Mouse (Mus musculus): ENCODE measurements around the gene Ugt1a8. TPM values are rescaled to one million over a fixed set of nuclear protein-coding genes. Genes with fewer than 3 reads are reported as not detected.

The Ugt1a8 gene
- polyA plus RNA-seq, 1 experiment from 2014 or later: not detected

DNA sequence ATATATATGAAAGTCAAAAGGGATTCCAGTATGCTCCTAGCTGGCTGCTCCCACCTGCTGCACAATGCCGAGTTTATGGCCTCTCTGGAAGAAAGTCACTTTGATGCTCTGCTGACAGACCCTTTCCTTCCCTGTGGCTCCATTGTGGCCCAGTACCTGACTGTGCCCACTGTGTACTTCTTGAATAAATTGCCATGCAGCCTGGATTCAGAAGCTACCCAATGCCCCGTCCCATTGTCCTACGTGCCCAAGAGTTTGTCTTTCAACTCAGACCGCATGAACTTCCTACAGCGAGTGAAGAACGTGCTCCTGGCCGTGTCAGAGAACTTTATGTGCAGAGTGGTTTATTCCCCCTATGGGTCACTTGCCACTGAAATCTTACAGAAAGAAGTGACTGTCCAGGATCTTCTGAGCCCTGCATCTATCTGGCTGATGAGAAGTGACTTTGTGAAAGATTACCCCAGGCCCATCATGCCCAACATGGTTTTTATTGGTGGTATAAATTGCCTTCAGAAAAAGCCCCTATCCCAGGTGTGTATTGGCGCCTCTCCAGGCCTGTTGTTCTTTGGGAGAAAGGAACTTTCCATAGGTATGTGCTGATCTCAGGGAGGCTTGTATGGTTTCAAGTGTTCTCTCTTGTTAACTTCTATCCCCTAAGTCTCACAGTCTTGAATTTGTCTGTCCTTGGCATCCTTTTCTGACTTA lies 124.9 kb downstream of the Ugt1a8 start:
- Histone ChIP-seq H3K4me1 (ENCODE audit: control insufficient read depth in 2 of 2, insufficient read depth in 2 of 2, low read length in 2 of 2) (no peaks in the 10 kb centered on the region), H3K9ac (ENCODE audit: low read length) (no peak overlapping the region), H3K36me3 (ENCODE audit: control insufficient read depth, insufficient read depth, low read length) (no peaks in the 10 kb centered on the region), H3K4me3 (ENCODE audit: control insufficient read depth in 1 of 2, insufficient read depth in 1 of 2, low read depth in 1 of 2, low read length in 2 of 2) (no peak overlapping the region), H3K9me3 (ENCODE audit: control insufficient read depth, low read length) (peaks cover 47% of the 10 kb centered on the region), H3K4me2 (ENCODE audit: low read length) (no peak overlapping the region), H3K27me3 (ENCODE audit: control insufficient read depth, insufficient read depth, low read length) (no peaks in the 10 kb centered on the region), H3K27ac (replicated peaks in 1 of 2; ENCODE audit: control insufficient read depth in 1 of 2, insufficient read depth in 1 of 2, low read depth in 2 of 2, low read length in 2 of 2) (no peak overlapping the region)
- 56% methylated on average over 8 of the region's 8 CpGs for WGBS
- peak; percentile 13; the same call in 1 of the 2 replicates for ATAC-seq (ENCODE audit: insufficient number of reproducible peaks, insufficient read depth, low FRiP score, low read depth)

- H3K9ac ChIP-seq (ENCODE audit: low read length): no peak overlapping the region
- H3K4me3 ChIP-seq (ENCODE audit: control insufficient read depth in 1 of 2, insufficient read depth in 1 of 2, low read depth in 1 of 2, low read length in 2 of 2): no peak overlapping the region
- H3K27me3 ChIP-seq (ENCODE audit: control insufficient read depth, insufficient read depth, low read length): no peaks in the 10 kb centered on the region
- 68% methylated on average over 1 of the region's 1 CpGs for WGBS
- no peak for ATAC-seq (ENCODE audit: insufficient number of reproducible peaks, insufficient read depth, low FRiP score, low read depth)
- no peak overlapping the region for H3K27ac ChIP-seq (replicated peaks in 1 of 2; ENCODE audit: control insufficient read depth in 1 of 2, insufficient read depth in 1 of 2, low read depth in 2 of 2, low read length in 2 of 2)
- no peaks in the 10 kb centered on the region for H3K4me1 ChIP-seq (ENCODE audit: control insufficient read depth in 2 of 2, insufficient read depth in 2 of 2, low read length in 2 of 2)
- peaks cover 47% of the 10 kb centered on the region for H3K9me3 ChIP-seq (ENCODE audit: control insufficient read depth, low read length)
- H3K36me3 ChIP-seq (ENCODE audit: control insufficient read depth, insufficient read depth, low read length): no peaks in the 10 kb centered on the region
- no peak overlapping the region for H3K4me2 ChIP-seq (ENCODE audit: low read length)
These were observed 125.4 kb downstream of the Ugt1a8 start for GRCm38 (mm10) chr1:88213061-88213460.

GRCm38 (mm10) chr1:88213766-88214461 lies 126.3 kb downstream of the Ugt1a8 start:
- H3K27ac ChIP-seq (replicated peaks in 1 of 2; ENCODE audit: control insufficient read depth in 1 of 2, insufficient read depth in 1 of 2, low read depth in 2 of 2, low read length in 2 of 2): no peak overlapping the region
- 0 out of 2 replicates have a peak, but pooled peaks have one; percentile 5 for ATAC-seq (ENCODE audit: insufficient number of reproducible peaks, insufficient read depth, low FRiP score, low read depth)
- H3K9ac ChIP-seq (ENCODE audit: low read length): no peak overlapping the region
- no peaks in the 10 kb centered on the region for H3K4me1 ChIP-seq (ENCODE audit: control insufficient read depth in 2 of 2, insufficient read depth in 2 of 2, low read length in 2 of 2)
- H3K27me3 ChIP-seq (ENCODE audit: control insufficient read depth, insufficient read depth, low read length): no peaks in the 10 kb centered on the region
- no peak overlapping the region for H3K4me3 ChIP-seq (ENCODE audit: control insufficient read depth in 1 of 2, insufficient read depth in 1 of 2, low read depth in 1 of 2, low read length in 2 of 2)
- H3K36me3 ChIP-seq (ENCODE audit: control insufficient read depth, insufficient read depth, low read length): no peaks in the 10 kb centered on the region
- H3K4me2 ChIP-seq (ENCODE audit: low read length): no peak overlapping the region
- H3K9me3 ChIP-seq (ENCODE audit: control insufficient read depth, low read length): peaks cover 47% of the 10 kb centered on the region
- 67% methylated on average over 2 of the region's 2 CpGs for WGBS

- Histone ChIP-seq H3K9me3 (ENCODE audit: control insufficient read depth, low read length) (peaks cover 47% of the 10 kb centered on the region), H3K27ac (replicated peaks in 1 of 2; ENCODE audit: control insufficient read depth in 1 of 2, insufficient read depth in 1 of 2, low read depth in 2 of 2, low read length in 2 of 2) (no peak overlapping the region), H3K36me3 (ENCODE audit: control insufficient read depth, insufficient read depth, low read length) (no peaks in the 10 kb centered on the region), H3K4me1 (ENCODE audit: control insufficient read depth in 2 of 2, insufficient read depth in 2 of 2, low read length in 2 of 2) (no peaks in the 10 kb centered on the region), H3K4me2 (ENCODE audit: low read length) (no peak overlapping the region), H3K9ac (ENCODE audit: low read length) (no peak overlapping the region), H3K27me3 (ENCODE audit: control insufficient read depth, insufficient read depth, low read length) (no peaks in the 10 kb centered on the region), H3K4me3 (ENCODE audit: control insufficient read depth in 1 of 2, insufficient read depth in 1 of 2, low read depth in 1 of 2, low read length in 2 of 2) (no peak overlapping the region)
- no peak for ATAC-seq (ENCODE audit: insufficient number of reproducible peaks, insufficient read depth, low FRiP score, low read depth)
- WGBS: 70% methylated on average over 2 of the region's 2 CpGs
These were observed 126.9 kb downstream of the Ugt1a8 start for GRCm38 (mm10) chr1:88214462-88214952.

DNA sequence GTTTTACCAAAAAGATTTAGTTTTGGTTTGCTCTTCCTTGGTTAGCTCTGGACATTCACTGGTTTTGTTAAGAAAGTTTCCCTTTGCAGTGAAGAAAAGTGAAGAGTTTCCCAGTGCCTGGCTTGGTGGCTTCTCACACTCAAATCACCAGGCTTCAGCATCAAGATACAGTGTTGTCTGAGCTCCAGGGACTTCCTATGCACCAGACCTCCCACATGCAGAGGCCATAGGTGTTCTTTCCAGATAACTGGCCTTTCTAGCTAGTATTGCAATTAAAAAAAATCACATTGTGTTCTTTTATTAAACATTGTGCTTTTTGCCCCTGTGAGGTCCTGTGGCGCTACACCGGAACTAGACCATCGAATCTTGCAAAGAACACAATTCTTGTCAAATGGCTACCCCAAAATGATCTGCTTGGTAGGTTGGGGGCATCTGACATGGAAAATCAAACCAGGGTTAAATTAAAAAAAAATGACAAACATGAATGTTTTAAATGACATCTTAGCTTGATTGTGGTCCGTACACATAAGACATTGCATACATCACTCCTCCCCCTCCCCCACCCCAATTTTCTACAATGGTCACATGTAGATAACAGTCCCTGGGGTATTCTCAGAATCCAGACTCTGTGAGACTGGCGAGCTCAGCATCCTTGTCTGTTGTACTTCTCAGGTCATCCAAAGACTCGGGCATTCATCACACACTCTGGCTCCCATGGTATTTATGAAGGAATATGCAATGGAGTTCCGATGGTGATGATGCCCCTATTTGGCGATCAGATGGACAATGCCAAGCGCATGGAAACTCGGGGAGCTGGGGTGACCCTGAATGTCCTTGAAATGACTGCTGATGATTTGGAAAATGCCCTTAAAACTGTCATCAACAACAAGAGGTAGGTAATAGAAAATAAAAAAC lies 128.1 kb downstream of the Ugt1a8 start:
- no peaks in the 10 kb centered on the region for H3K36me3 ChIP-seq (ENCODE audit: control insufficient read depth, insufficient read depth, low read length)
- peaks cover 47% of the 10 kb centered on the region for H3K9me3 ChIP-seq (ENCODE audit: control insufficient read depth, low read length)
- H3K27ac ChIP-seq (replicated peaks in 1 of 2; ENCODE audit: control insufficient read depth in 1 of 2, insufficient read depth in 1 of 2, low read depth in 2 of 2, low read length in 2 of 2): no peak overlapping the region
- H3K4me2 ChIP-seq (ENCODE audit: low read length): no peak overlapping the region
- H3K9ac ChIP-seq (ENCODE audit: low read length): no peak overlapping the region
- H3K27me3 ChIP-seq (ENCODE audit: control insufficient read depth, insufficient read depth, low read length): no peaks in the 10 kb centered on the region
- WGBS: 62% methylated on average over 10 of the region's 10 CpGs
- H3K4me3 ChIP-seq (ENCODE audit: control insufficient read depth in 1 of 2, insufficient read depth in 1 of 2, low read depth in 1 of 2, low read length in 2 of 2): no peak overlapping the region
- no peak for ATAC-seq (ENCODE audit: insufficient number of reproducible peaks, insufficient read depth, low FRiP score, low read depth)
- no peaks in the 10 kb centered on the region for H3K4me1 ChIP-seq (ENCODE audit: control insufficient read depth in 2 of 2, insufficient read depth in 2 of 2, low read length in 2 of 2)

DNA sequence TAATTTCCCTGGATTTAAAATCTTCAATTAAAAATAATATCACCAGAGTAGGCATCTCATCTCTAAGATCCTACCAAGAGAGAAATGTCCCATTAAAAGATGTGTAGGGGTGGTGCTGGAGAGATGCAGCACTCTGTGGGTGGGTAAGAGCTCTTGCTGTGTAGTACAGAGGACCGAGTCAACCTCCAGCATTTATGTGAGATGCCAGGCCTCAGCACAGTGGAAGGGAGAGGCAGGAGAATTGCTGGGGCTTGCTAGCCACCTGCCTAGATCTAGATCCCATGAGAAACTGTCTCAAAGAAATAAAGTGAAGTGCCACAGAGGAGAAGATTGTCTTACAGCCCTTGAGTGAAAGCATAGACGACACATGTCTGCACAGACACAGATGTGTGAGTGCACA lies 128.9 kb downstream of the Ugt1a8 start:
- whole genome bisulfite sequencing: 53% methylated on average over 2 of the region's 2 CpGs
- H3K9me3 ChIP-seq (ENCODE audit: control insufficient read depth, low read length): peaks cover 44% of the 10 kb centered on the region
- ATAC-seq (ENCODE audit: insufficient number of reproducible peaks, insufficient read depth, low FRiP score, low read depth): no peak

GRCm38 (mm10) chr1:88217144-88217543 lies 129.5 kb downstream of the Ugt1a8 start:
- 52% methylated on average over 2 of the region's 2 CpGs for WGBS
- no peaks in the 10 kb centered on the region for H3K36me3 ChIP-seq (ENCODE audit: control insufficient read depth, insufficient read depth, low read length)
- H3K9ac ChIP-seq (ENCODE audit: low read length): no peak overlapping the region
- no peaks in the 10 kb centered on the region for H3K4me1 ChIP-seq (ENCODE audit: control insufficient read depth in 2 of 2, insufficient read depth in 2 of 2, low read length in 2 of 2)
- H3K27ac ChIP-seq (replicated peaks in 1 of 2; ENCODE audit: control insufficient read depth in 1 of 2, insufficient read depth in 1 of 2, low read depth in 2 of 2, low read length in 2 of 2): no peak overlapping the region
- H3K9me3 ChIP-seq (ENCODE audit: control insufficient read depth, low read length): peaks cover 40% of the 10 kb centered on the region
- H3K4me2 ChIP-seq (ENCODE audit: low read length): no peak overlapping the region
- no peak for ATAC-seq (ENCODE audit: insufficient number of reproducible peaks, insufficient read depth, low FRiP score, low read depth)
- H3K27me3 ChIP-seq (ENCODE audit: control insufficient read depth, insufficient read depth, low read length): no peaks in the 10 kb centered on the region
- H3K4me3 ChIP-seq (ENCODE audit: control insufficient read depth in 1 of 2, insufficient read depth in 1 of 2, low read depth in 1 of 2, low read length in 2 of 2): no peak overlapping the region

More for the DNA sequence above, 128.9 kb downstream of the Ugt1a8 start:
- no peaks in the 10 kb centered on the region for H3K4me1 ChIP-seq (ENCODE audit: control insufficient read depth in 2 of 2, insufficient read depth in 2 of 2, low read length in 2 of 2)
- no peak overlapping the region for H3K4me3 ChIP-seq (ENCODE audit: control insufficient read depth in 1 of 2, insufficient read depth in 1 of 2, low read depth in 1 of 2, low read length in 2 of 2)
- H3K27me3 ChIP-seq (ENCODE audit: control insufficient read depth, insufficient read depth, low read length): no peaks in the 10 kb centered on the region
- no peak overlapping the region for H3K27ac ChIP-seq (replicated peaks in 1 of 2; ENCODE audit: control insufficient read depth in 1 of 2, insufficient read depth in 1 of 2, low read depth in 2 of 2, low read length in 2 of 2)
- no peak overlapping the region for H3K4me2 ChIP-seq (ENCODE audit: low read length)
- no peaks in the 10 kb centered on the region for H3K36me3 ChIP-seq (ENCODE audit: control insufficient read depth, insufficient read depth, low read length)
- H3K9ac ChIP-seq (ENCODE audit: low read length): no peak overlapping the region

Data from heart, embryonic 14.5 days (tissue).